Mouse (Mus musculus) C2C12 (cell line): Measurements from ENCODE around the gene Prdm10.

Experiments
- CEBPB ChIP-seq: IDR thresholded peaks from one replicate; pipeline ENCODE4 v1.6.1; 2011; ENCODE audit warnings: low read depth, mild to moderate bottlenecking, control low read depth, moderate library complexity
- CTCF ChIP-seq: IDR thresholded peaks from one replicate; pipeline ENCODE4 v1.5.1; 2011; ENCODE audit not compliant: control insufficient read depth, insufficient read depth, insufficient read length
- MAX ChIP-seq: IDR thresholded peaks from one replicate; pipeline ENCODE4 v1.6.1; 2011; ENCODE audit warnings: mild to moderate bottlenecking, control low read depth
- MYOD1 ChIP-seq: IDR thresholded peaks from one replicate; pipeline ENCODE4 v1.6.1; 2011; ENCODE audit warnings: low read depth; ENCODE audit not compliant: control insufficient read depth, insufficient read length
- MYOG ChIP-seq: IDR thresholded peaks from one replicate; pipeline ENCODE4 v1.6.1; 2011; ENCODE audit not compliant: control insufficient read depth, insufficient read length; ENCODE audit errors: extremely low read depth
- USF1 ChIP-seq: IDR thresholded peaks from one replicate; pipeline ENCODE4 v1.6.1; 2011; ENCODE audit warnings: low read depth, mild to moderate bottlenecking, control low read depth, moderate library complexity

DNA sequence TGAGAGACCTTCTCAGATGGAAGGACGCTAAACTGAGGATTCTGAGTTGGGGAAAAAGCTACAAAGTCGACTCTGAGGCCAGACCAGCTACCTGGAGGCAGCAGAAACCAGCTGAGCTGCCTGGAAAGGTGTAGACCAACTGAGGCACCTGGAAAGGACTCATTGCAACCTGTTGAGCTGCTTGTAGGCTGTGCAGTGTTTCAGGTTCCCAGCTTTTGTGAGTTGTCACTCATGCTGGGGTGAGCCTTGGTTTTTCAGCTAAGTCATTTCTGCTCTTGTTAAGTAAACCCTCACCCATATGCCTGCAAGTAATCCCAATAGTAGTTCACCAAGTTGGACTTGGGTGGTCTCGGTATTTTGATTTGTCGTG is 105.1 kb downstream of the Prdm10 start:
- TF ChIP-seq CEBPB (no peak), CTCF (no peak), MYOD1 (no peak), USF1 (no peak), MAX (no peak), MYOG (no peak)
